Mouse (Mus musculus) inflammation-experienced regulatory T-cells, adult 6 months (primary cell): ENCODE data around the gene Pkig. TPM values are rescaled to one million over a fixed set of nuclear protein-coding genes. Genes with fewer than 3 reads are reported as not detected.
"Not testable (repeated sequence)": the region's sequence is repeated elsewhere in the genome, so short reads cannot be mapped to it uniquely, and the experiment has no call there.

Experiments
- ATAC-seq: one replicate; pipeline ENCODE4 v1.8.0; 2017
- polyA plus RNA-seq, 3 experiments: library from polyadenylated mRNA; unstranded; fragments of 100-300 nt; shearing (Covaris generic); gene quantifications; one replicate each; pipeline ENCODE4 v1.2.1; 2017

Gene Pkig
- 1 to 10 TPM; 2.0 to 5.5 (median 3.3) TPM for polyA plus RNA-seq

- peak; percentile 89 for ATAC-seq
These were observed at the start of gene Pkig for GRCm38 (mm10) chr2:163657975-163658886. TSS of gene Pkig (plus strand) at chr2:163658386.

GRCm38 (mm10) chr2:163609281-163609975, 48.8 kb upstream of the Pkig start:
- ATAC-seq = no peak

GRCm38 (mm10) chr2:163611176-163611575, 47.0 kb upstream of the Pkig start:
- no peak for ATAC-seq

GRCm38 (mm10) chr2:163613206-163613605, 45.0 kb upstream of the Pkig start:
- no peak for ATAC-seq

- no peak for ATAC-seq
These were observed 44.2 kb upstream of the Pkig start for GRCm38 (mm10) chr2:163613990-163614389.

GRCm38 (mm10) chr2:163615401-163615800, 42.8 kb upstream of the Pkig start:
- ATAC-seq = no peak

GRCm38 (mm10) chr2:163615906-163616651, 42.1 kb upstream of the Pkig start:
- no peak for ATAC-seq

GRCm38 (mm10) chr2:163616652-163617227, 41.4 kb upstream of the Pkig start:
- ATAC-seq = no peak

GRCm38 (mm10) chr2:163617232-163617863, 40.8 kb upstream of the Pkig start:
- no peak for ATAC-seq

- ATAC-seq = no peak
These were observed 40.3 kb upstream of the Pkig start for GRCm38 (mm10) chr2:163617874-163618273.

- no peak for ATAC-seq
These were observed 37.7 kb upstream of the Pkig start for GRCm38 (mm10) chr2:163620451-163620850.

- ATAC-seq = not testable (repeated sequence)
These were observed 36.8 kb upstream of the Pkig start for GRCm38 (mm10) chr2:163621401-163621800.

- ATAC-seq = no peak
These were observed 27.0 kb upstream of the Pkig start for GRCm38 (mm10) chr2:163631223-163631622.

- ATAC-seq = no peak
These were observed 26.5 kb upstream of the Pkig start for GRCm38 (mm10) chr2:163631715-163632114.

GRCm38 (mm10) chr2:163634211-163634610, 24.0 kb upstream of the Pkig start:
- ATAC-seq = no peak

- ATAC-seq = no peak
These were observed 22.1 kb upstream of the Pkig start for GRCm38 (mm10) chr2:163636057-163636456.

GRCm38 (mm10) chr2:163637655-163638266, 20.4 kb upstream of the Pkig start:
- ATAC-seq = no peak

- no peak for ATAC-seq
These were observed 17.7 kb upstream of the Pkig start for GRCm38 (mm10) chr2:163640493-163640892.

GRCm38 (mm10) chr2:163641681-163642080, 16.5 kb upstream of the Pkig start:
- ATAC-seq = no peak

- ATAC-seq = peak; percentile 50
These were observed 15.3 kb upstream of the Pkig start for GRCm38 (mm10) chr2:163642685-163643575.

GRCm38 (mm10) chr2:163643576-163643971, 14.6 kb upstream of the Pkig start:
- ATAC-seq = no peak
